Mouse (Mus musculus) ovary, postnatal 10 days (tissue): ENCODE measurements at regions not wholly inside any gene's neighbourhood (a gene's known extent, or its start where the extent isn't known, plus 50 kb on each side); places are given as distances from the start of the nearest gene placed in this dataset.

Source experiments
- DNase-seq: peaks from one replicate; pipeline ENCODE4 v3.0.0; 2022; ENCODE audit warnings: low spot score

- no peak for DNase-seq
These were observed 1032.7 kb upstream of the Zeb2 start for GRCm38 (mm10) chr2:46149848-46150247.

- DNase-seq: no peak
These were observed 1002.7 kb upstream of the Zeb2 start for GRCm38 (mm10) chr2:46119871-46120270.

- no peak for DNase-seq
These were observed 989.8 kb upstream of the Zeb2 start for GRCm38 (mm10) chr2:46106991-46107390.

- DNase-seq: no peak
These were observed 948.0 kb upstream of the Zeb2 start for GRCm38 (mm10) chr2:46065034-46065802.

- DNase-seq: no peak
These were observed 938.5 kb upstream of the Zeb2 start for GRCm38 (mm10) chr2:46055729-46056128.

- no peak for DNase-seq
These were observed 937.7 kb upstream of the Zeb2 start for GRCm38 (mm10) chr2:46054902-46055301.

- DNase-seq: no peak
These were observed 904.7 kb upstream of the Zeb2 start for GRCm38 (mm10) chr2:46021854-46022253.

GRCm38 (mm10) chr2:46013771-46014269 is 896.6 kb upstream of the Zeb2 start:
- DNase-seq: no peak

GRCm38 (mm10) chr2:46012716-46013115 is 895.5 kb upstream of the Zeb2 start:
- DNase-seq: no peak

GRCm38 (mm10) chr2:45975157-45975556 is 858.0 kb upstream of the Zeb2 start:
- DNase-seq: no peak

- no peak for DNase-seq
These were observed 851.4 kb upstream of the Zeb2 start for GRCm38 (mm10) chr2:45968635-45969034.

- no peak for DNase-seq
These were observed 839.7 kb upstream of the Zeb2 start for GRCm38 (mm10) chr2:45956792-45957330.

GRCm38 (mm10) chr2:45948758-45949157 is 831.6 kb upstream of the Zeb2 start:
- DNase-seq: no peak

GRCm38 (mm10) chr2:45925791-45926480 is 808.7 kb upstream of the Zeb2 start:
- no peak for DNase-seq

- DNase-seq: no peak
These were observed 791.7 kb upstream of the Zeb2 start for GRCm38 (mm10) chr2:45908871-45909270.

GRCm38 (mm10) chr2:45904623-45905235 is 787.5 kb upstream of the Zeb2 start:
- DNase-seq: no peak

GRCm38 (mm10) chr2:45904090-45904489 is 786.9 kb upstream of the Zeb2 start:
- DNase-seq: no peak

GRCm38 (mm10) chr2:45903350-45903749 is 786.2 kb upstream of the Zeb2 start:
- no peak for DNase-seq

- no peak for DNase-seq
These were observed 784.7 kb upstream of the Zeb2 start for GRCm38 (mm10) chr2:45901892-45902291.

GRCm38 (mm10) chr2:45884680-45885079 is 767.5 kb upstream of the Zeb2 start:
- DNase-seq: no peak

GRCm38 (mm10) chr2:45878656-45879055 is 761.5 kb upstream of the Zeb2 start:
- DNase-seq: no peak

- no peak for DNase-seq
These were observed 742.7 kb upstream of the Zeb2 start for GRCm38 (mm10) chr2:45859901-45860331.

- no peak for DNase-seq
These were observed 742.2 kb upstream of the Zeb2 start for GRCm38 (mm10) chr2:45859445-45859844.
